Mouse (Mus musculus): ENCODE measurements at regions not wholly inside any gene's neighbourhood (a gene's known extent, or its start where the extent isn't known, plus 50 kb on each side); places are given as distances from the start of the nearest gene placed in this dataset.

DNA sequence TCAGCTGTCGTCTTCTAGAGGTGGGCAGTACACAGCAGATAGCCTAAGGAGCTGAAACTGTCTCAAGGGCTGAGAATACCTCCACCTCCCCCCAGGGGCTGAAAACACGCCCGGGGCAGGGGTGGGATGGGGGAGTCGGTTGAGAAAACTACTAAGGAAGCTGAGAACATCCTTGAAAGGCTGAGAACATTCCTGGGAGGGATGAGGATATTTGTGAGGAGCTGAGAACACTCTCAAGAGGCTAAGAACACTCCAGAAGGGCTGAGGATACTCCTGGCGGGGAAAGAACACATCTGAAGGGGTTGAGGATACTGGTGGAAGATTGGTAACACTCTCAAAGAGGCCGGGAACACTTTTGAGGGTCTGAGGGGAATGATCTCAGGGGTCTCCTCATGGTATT is 81.3 kb upstream of the Gm9887 start:
- DNase-seq (ENCODE audit: low spot score in 2 of 2): no peak

DNA sequence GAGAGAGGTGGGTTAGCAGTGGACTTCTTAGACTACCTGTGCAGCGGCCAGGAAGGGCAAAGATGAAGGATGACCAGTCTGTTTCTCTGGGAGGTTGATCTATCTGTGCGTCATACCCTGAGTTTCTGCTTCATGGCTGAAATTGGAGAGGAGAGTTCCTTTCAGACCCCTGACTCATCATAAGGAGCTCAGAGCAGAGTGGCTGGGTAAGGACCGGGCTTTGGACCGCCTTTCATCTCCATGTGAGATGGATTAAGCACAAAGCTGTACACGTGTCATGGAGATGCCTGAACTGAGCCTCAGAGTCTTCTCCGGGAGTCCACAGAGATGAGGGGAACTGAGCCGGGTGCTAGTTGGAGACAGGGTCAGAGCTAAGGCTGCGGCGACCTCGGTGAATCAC is 80.7 kb upstream of the Gm9887 start:
- no peak for DNase-seq (ENCODE audit: low spot score in 2 of 2)

DNA sequence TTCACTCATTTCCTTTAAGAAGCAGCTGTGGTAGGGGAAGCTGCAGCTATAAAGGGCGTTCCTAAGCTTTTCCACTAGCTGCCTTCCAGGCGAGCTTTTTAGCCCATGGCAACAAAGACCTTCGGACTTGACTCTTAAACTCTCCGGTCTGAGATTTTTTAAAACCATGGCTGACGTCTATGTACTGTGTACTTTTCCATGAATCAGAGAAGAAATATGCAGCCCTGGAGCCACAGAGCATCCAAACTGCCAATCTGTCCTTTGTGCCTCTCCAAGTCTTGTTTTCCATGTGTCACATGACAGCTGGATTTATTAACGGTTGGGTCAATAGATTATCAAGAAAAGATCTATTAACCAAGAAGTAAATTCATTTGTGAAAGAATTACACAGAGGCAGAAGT is 78.9 kb upstream of the Gm9887 start:
- no peak for DNase-seq (ENCODE audit: low spot score in 2 of 2)

DNA sequence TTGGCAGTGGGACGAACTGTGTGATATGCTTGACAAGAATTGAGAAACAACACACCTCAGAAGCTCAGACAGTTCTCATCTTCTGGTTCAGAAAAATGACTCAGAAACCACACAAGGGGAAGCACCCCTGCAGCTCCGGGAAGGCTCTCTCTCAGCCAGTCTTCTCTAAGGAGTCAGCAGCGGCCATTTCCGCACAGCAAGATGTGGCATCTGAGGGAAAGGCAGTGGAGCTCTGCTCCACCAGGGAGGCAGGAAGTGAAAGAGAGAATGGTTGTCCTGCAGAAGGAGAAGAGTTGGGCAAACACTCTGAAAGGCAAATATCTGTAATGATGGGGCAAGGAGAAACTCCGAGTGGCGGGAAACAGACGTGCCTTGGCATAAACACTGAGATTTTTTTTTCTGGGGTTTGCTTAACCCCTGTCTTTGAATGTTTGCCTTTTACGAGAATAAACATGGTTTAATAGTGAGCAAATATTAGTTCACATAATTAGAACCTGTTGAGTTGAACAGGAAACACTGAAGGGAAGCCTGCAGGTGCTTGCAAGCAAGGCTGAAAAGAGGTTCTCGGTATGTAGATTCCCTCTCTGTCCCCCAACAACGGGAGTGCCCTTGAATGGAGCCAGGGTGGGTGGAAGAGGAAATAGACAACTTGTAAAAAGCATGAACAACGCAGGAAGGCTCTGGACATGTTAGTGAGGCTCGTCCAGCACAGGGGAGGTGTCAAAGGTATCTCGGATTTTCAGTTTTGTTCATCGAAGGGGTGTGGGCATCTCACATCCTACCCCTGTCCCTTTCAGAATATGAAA is 75.9 kb upstream of the Gm9887 start:
- DNase-seq (ENCODE audit: low spot score in 2 of 2): peak in 1 of 2 experiments; percentile 28

DNA sequence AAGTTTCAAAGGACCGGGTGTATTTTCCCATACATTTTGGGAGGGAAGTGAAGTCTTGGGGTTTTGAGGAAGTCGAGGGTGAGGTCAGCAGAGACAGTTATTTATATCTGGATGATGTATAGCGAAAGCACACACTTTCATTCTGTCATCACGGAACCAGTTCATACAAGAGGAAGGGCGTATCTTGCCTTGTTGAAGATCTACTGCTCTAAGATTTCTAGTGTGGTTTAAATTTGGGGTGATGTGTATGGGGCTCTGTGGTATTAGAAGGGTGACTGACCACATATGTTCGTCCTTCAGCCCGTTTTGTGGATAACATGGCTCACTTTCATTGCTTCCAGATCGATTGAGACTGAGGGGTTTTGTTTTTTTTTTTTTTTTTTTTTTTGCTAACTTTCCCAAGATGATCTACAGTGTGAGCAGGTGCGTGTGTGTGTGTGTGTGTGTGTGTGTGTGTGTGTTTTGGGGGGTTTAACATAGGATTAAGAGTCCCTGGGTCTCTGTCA is 75.1 kb upstream of the Gm9887 start:
- no peak for DNase-seq (ENCODE audit: low spot score in 2 of 2)

DNA sequence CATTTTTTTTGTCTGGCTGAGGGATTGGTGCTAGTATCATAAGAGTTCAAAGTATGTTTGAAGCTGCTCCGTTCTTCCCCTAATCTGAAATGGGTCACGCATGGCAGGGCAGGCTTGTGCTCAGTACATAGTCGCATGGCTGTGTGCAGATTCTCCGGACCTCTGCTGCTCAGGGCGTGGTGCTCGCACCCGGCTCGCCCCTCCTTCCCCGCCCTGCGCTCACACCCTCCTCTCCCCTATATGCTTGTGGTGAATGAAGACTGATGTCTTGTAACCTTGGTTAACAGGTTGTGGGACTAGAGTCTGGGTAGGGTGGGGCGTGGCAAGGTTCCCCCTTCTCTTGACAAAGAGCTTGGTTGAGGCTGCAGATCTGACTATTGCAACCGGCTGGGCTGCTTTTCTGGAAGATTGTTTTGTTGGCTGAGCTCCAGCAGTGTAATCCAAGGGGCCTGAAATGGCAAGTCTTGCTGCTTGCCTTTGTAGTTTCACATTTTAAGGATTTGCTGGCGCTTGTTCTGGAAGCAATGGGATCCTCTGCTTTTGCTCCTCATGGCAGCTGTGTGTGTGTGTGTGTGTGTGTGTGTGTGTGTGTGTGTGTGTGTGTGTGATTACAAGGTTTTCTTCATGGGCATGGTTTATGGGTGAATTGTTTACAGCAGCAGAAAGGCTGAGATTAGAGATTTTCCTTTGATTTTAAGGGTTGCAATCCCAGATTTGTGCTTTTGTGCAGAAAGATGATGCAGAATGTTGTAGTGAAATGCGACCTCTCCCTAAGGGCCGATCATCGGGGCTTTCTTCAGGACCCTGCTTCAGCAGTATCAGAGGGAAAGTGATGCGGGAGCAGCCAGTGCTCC is 74.4 kb upstream of the Gm9887 start:
- DNase-seq (ENCODE audit: low spot score in 2 of 2): no peak

DNA sequence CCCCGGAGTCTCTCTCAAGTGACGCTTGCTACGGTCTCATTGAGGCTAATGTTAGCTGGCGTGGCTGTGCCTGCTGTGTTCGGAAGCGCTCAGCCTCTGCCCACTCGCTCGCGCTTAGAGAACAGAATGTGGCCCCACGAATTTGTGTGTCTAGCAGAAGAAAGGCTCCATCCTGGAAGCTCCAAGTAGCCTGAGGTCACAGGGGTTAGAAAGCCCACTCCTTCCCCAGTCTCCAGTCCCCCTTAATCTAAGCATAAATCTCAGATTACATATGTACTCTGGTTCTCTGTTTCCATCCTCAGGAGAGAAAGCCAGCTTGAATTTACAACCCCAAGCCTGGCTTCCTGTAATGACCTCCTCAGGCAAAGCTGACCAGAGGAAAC is 73.8 kb upstream of the Gm9887 start:
- DNase-seq (ENCODE audit: low spot score in 2 of 2): no peak

DNA sequence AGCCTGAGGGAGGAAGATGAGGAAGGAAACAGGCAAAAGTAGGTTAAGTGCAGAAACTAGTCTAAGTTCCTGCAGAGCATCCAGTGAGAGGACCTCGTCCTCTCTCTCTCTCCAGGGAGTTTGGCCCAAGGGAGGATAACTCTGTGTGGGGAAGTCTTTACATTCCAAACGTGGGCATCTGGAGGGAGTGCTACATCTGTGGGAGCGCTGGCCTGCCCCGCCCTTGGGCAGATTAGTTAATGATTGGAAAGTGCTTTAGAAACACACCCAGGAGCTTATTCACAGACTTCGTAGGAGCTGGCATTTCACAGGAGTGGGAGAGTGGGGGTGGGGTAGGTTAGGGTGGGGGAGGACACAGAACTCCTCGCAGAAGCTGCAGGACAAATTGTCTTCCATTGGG is 70.1 kb upstream of the Gm9887 start:
- no peak for DNase-seq (ENCODE audit: low spot score in 2 of 2)

DNA sequence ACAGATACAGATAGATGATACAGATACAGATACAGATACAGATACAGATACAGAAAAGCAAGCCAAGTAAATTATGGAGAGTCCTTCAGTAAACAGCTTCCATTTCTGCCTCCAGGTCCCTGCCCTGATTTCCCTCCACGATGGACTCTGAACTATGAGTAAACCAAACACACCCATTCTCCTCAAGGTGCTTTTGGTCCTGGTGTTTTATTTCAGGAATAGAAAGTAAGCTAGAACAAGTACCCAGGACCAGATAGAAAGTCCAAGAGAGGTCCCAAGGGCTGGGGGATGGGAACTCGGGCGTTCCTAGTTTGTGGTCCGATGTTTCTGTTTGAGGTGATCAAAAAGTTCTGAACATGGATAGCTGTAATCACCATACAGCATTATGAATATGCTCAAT is 69.5 kb upstream of the Gm9887 start:
- DNase-seq (ENCODE audit: low spot score in 2 of 2): no peak

DNA sequence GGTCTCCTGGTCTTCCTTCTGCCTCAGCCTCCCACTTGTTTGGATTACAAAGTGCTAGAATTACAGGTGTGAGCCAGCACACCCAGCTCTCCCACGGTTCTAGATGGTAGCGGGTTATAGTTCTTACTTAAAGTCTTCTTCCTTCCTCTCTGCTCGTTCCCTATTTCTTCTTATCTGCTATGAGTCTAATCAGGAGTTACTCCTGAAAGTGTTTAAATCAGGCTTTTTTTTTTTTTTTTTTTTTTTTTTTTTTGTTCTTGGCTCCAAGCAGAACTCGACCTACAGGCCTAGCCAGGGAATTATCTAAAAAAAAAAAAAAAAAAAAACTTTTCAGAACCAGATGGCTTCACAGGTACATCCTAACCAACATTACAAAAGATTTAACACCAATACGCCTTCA is 66.0 kb upstream of the Gm9887 start:
- DNase-seq (ENCODE audit: low spot score in 2 of 2): no peak

DNA sequence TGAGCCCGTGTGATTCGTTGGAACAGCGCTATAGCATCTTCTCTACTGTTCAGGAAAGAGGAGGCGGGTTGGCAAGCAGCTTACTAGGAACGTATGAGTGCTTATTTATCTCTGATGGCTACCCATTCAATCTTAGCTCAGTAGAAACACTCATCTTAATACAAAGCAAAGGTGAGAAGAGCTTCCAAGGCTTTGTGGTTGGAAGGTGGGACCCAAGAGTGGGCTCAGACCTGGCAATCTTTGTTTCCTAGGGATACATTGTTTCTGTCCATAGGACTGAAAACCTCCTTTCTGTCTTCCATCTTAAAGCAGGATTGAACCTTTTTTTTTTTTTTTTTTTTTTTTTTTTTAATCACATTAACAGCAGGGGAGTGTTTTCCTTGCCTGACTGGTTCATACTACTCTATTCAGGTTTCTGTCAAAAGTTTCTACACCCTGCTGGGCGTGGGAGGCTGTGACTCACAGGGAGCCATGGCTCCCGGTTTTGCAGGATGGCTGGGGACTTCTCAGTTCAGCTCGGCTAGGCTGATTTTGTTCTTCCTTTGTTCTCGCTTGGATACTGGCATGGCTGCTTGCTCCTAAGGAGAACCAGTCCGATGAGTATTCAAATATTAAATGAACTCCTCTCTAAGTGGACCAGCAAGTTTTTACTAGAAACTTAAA is 64.7 kb upstream of the Gm9887 start:
- peak; percentile 40 to 77 for DNase-seq (ENCODE audit: low spot score in 2 of 2)

DNA sequence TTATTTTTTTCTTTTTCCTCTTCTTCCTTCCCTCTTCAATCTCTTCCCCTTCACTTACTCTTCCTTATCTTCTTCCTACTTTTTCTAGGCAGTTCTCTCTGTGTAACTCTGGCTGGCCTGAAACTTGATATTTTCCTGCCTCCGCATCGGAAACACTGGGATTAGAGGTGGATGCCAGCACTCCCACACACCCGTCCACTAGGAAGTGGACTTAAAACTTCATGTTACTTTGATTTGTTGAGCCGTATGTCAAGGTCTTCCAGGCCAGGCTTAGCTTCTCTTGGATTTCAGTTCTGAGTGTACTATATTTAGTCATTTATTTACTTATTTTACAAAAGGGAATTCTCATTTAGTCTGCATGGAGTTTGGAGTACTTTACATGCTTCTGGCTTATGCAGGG is 62.1 kb upstream of the Gm9887 start:
- DNase-seq (ENCODE audit: low spot score in 2 of 2): no peak

DNA sequence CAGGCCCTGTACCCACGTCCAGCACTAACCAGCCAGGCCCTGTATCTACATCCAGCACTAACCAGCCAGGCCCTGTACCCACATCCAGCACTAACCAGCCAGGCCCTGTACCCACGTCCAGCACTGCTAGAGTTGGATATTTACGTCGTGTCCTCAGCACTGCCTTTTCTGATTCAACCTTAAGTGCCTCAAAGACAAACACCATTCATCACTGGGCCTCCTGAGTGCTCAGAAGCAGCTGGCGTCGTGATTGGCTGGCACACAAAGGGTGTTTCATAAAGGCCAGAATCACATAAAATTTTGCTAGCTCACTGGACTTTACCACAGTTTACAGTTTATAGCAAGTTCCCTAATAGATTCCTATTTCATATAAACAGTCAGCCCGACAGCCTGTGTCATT is 59.8 kb upstream of the Gm9887 start:
- DNase-seq (ENCODE audit: low spot score in 2 of 2): no peak

DNA sequence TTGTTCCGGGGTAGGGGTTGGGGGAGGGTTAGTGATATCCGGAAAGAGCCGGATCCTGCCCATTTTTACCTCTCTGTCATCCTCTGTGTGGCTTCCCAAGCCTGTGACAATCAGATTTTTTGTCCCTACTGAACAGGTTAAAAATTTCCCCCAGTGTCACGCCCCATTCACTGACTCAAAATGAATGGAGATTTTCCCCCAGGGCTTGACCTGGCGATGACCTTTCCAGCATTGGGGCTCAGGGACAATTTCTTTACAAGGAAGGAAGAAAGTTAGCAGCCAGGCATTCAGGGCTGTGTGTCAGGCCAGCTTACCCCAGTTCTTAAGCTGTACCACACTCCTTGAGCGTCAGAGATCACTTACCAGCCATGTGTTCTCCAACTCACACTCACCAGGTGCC is 55.9 kb upstream of the Gm9887 start:
- no peak for DNase-seq (ENCODE audit: low spot score in 2 of 2)

DNA sequence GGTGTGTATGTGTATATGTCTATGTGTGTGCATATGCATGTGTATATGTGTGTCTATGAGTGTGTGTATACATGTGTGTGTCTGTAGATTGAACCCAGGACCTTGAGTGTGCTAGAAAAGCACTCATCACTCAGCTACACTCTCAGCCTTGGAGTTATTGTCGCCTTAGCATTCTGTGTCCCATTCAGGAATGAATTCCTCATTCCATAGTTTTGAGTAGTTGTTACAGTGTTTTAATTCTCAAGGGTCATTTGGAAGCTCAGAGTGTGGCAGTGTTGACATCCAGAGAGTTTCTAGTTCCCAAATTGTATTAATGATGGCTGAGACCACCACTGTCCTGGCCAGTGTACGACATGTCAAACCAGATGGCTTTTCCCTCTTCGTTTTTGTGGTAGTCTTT is 53.4 kb upstream of the Gm9887 start:
- DNase-seq (ENCODE audit: low spot score in 2 of 2): no peak

DNA sequence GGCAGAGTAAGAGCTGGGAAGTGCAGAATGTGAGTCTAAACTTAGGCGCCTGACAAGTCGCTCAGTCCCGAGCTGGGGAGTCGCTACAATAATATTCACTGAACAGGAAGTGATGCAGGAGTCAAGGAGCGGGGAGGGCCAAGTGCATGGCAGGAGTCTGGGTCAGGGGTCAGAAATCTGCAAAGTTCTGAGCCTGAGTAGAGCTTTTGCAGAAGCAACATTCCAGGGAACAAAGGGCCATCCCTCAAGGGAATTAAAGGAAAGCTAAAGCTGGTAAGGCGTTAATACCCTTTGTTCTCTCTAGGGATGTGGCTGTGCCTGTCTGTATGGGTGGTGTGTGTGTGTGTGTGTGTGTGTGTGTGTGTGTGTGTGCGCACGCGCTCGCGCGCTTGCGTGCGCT is 52.7 kb upstream of the Gm9887 start:
- no peak for DNase-seq (ENCODE audit: low spot score in 2 of 2)
